Mouse (Mus musculus) heart, adult 2 months (tissue): ENCODE measurements around the gene Vti1a. TPM values are rescaled to one million over a fixed set of nuclear protein-coding genes. Genes with fewer than 3 reads are reported as not detected.

ENCODE experiments used
- DNase-seq, 2 experiments: peaks; one replicate each; pipeline ENCODE4 v3.0.0; 2021
- H3K27ac ChIP-seq: fragments of 200-600 bp; 2 replicates; pipeline ENCODE4 v1.8.1; 2022
- H3K27me3 ChIP-seq: fragments of 200-500 bp; 2 replicates; pipeline ENCODE4 v1.6.1; 2012; ENCODE audit warnings: mild to moderate bottlenecking, low read length, inconsistent platforms, mixed read lengths; ENCODE audit not compliant: control insufficient read depth, insufficient read depth
- H3K36me3 ChIP-seq: fragments of 200-500 bp; 2 replicates; pipeline ENCODE4 v1.6.1; 2012; ENCODE audit warnings: low read length, inconsistent platforms; ENCODE audit not compliant: control insufficient read depth, insufficient read depth
- H3K4me1 ChIP-seq: fragments of 200-500 bp; 2 replicates; pipeline ENCODE4 v1.6.1; 2011; ENCODE audit warnings: low read length; ENCODE audit not compliant: control insufficient read depth, insufficient read depth
- H3K4me3 ChIP-seq: fragments of 200-600 bp; 2 replicates; pipeline ENCODE4 v1.8.1; 2022
- H3K79me2 ChIP-seq: fragments of 200-500 bp; replicated peaks from 2 replicates; pipeline ENCODE4 v1.6.1; 2012; ENCODE audit warnings: mild to moderate bottlenecking, inconsistent platforms, low read length, moderate library complexity, mixed read lengths; ENCODE audit not compliant: control insufficient read depth, insufficient read depth
- H3K9ac ChIP-seq: fragments of 200-500 bp; 2 replicates; pipeline ENCODE4 v1.6.1; 2012; ENCODE audit warnings: low read depth, mild to moderate bottlenecking, control low read depth, inconsistent platforms, low read length, mixed read lengths
- CTCF ChIP-seq: fragments of 200-600 bp; IDR thresholded peaks from 2 replicates; pipeline ENCODE4 v1.8.1; 2022; ENCODE audit warnings: antibody characterized with exemption, mild to moderate bottlenecking, moderate library complexity
- EP300 ChIP-seq: fragments of 200-500 bp; IDR thresholded peaks from 2 replicates; pipeline ENCODE4 v1.6.1; 2011; ENCODE audit warnings: low read depth, low read length, control low read depth; ENCODE audit not compliant: insufficient read depth
- POLR2A ChIP-seq: fragments of 200-500 bp; IDR thresholded peaks from 2 replicates; pipeline ENCODE4 v1.6.1; 2011; ENCODE audit warnings: mild to moderate bottlenecking, low read depth, low read length, control low read depth; ENCODE audit not compliant: insufficient read depth
- WGBS: fragments of 180-500 bp; shearing (Covaris S2); methylation state at CpG from one replicate; pipeline ENCODE4 v1.1.7; 2018; 5-methylcytosine and 5-hydroxymethylcytosine counted together
- intact Hi-C: fragments of 180-260 bp; cut with DNase I; formaldehyde crosslinking; loops from one replicate; pipeline ENCODE4 v1.15.1; 2025
- polyA plus RNA-seq: library from polyadenylated mRNA; depleted of rRNA; stranded (reverse); fragments of >200 nt; gene quantifications from 2 replicates; pipeline ENCODE4 v1.2.3, GENCODE M21; 2012
- total RNA-seq, 2 experiments: library from RNA; stranded (reverse); gene quantifications; 2 replicates each; pipeline ENCODE4 v1.2.3; 2021

Gene Vti1a
- total and polyA plus RNA-seq, 3 experiments = 6.2 to 16.3 (median 15.6) TPM

DNA sequence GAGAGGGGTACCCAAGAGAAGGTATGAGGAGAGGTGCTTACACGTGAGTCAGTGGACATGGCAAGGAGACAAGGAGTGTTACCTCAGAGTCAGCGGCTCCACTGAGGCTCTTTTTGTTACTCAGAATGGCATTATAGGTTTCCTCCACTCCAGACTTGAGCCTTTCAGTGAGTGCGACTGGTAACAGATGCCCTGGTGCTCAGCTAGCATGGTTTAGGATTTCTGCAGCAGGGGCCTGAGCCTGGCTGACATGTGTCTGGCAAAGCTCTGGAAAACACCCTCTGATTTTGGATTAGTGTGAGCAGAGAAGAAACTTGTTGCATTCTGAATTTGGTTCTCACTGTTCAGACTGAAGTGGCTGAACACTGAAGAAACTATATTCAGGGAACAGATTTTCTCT is 209.0 kb downstream of the Vti1a start:
- intact Hi-C loops = no loop called here
- WGBS = 84% methylated on average over 3 of the region's 3 CpGs

DNA sequence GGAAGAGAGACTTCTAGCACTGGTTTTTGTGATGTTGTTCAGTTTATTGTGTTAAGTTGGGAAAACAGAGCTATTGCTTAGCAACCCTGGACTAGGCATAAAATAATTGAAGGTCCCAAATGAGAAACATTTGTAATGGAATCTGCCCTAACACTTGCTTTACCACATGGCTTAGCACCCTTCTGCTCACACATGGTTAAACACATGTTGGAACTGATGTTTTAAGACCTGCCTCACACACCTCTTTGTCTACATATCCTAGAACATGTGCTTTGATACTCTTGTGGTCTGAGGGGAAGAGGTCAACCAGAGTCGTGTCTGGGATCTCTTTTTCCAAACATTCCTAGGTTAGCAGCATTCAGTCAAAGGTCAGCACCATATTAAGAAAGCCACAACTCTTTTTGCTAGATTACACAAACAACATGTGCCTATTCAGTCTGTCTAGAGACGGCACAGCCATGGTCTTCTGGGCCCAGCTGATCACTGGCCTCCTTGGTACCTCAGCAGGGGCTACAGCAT is 210.7 kb downstream of the Vti1a start:
- no peak overlapping the region for H3K9ac ChIP-seq

More for the DNA sequence above, 209.0 kb downstream of the Vti1a start:
- no peaks in the 10 kb centered on the region for H3K36me3 ChIP-seq
- H3K27ac ChIP-seq = no peak overlapping the region
- H3K4me1 ChIP-seq = no peaks in the 10 kb centered on the region
- no peak for DNase-seq
- no peak overlapping the region for H3K9ac ChIP-seq
- TF ChIP-seq POLR2A (no peak), EP300 (no peak), CTCF (no peak)
- no peaks in the 10 kb centered on the region for H3K27me3 ChIP-seq
- no peaks in the 10 kb centered on the region for H3K79me2 ChIP-seq
- H3K4me3 ChIP-seq = no peak overlapping the region

DNA sequence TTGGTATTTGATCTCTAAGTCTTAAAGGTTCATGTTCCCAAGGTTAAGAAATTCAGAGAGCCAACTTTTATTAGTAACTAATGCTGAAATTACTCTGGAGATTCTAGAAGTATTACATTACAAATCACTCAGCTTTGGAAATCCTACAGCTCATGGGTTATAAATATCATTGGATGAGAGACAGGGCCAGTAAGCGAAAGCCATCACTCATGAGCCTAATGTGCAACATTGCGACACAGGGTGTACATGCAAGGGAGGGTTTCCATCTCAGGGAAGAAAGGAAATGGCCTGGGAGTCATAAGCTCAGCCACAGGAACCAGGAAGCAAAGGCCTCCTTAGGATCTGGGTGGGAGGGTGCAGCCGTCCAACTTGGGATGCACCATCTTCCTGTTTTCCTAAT is 213.9 kb downstream of the Vti1a start:
- no peak overlapping the region for H3K27ac ChIP-seq
- H3K4me1 ChIP-seq = no peaks in the 10 kb centered on the region
- no peak for DNase-seq
- H3K27me3 ChIP-seq = no peaks in the 10 kb centered on the region
- intact Hi-C loops = no loop called here
- H3K9ac ChIP-seq = no peak overlapping the region
- 57% methylated on average over 3 of the region's 3 CpGs for WGBS
- H3K79me2 ChIP-seq = no peaks in the 10 kb centered on the region
- no peaks in the 10 kb centered on the region for H3K36me3 ChIP-seq
- no peak overlapping the region for H3K4me3 ChIP-seq
- TF ChIP-seq POLR2A (no peak), CTCF (no peak), EP300 (no peak)

More for the DNA sequence above, 210.7 kb downstream of the Vti1a start:
- WGBS = 62% methylated on average over 2 of the region's 2 CpGs
- H3K27ac ChIP-seq = no peak overlapping the region
- DNase-seq = no peak
- H3K4me1 ChIP-seq = no peaks in the 10 kb centered on the region
- intact Hi-C loops = no loop called here
- H3K36me3 ChIP-seq = no peaks in the 10 kb centered on the region
- H3K4me3 ChIP-seq = no peak overlapping the region
- no peaks in the 10 kb centered on the region for H3K27me3 ChIP-seq
- no peak for TF ChIP-seq EP300
- TF ChIP-seq CTCF = no peak
- TF ChIP-seq POLR2A = no peak
- H3K79me2 ChIP-seq = no peaks in the 10 kb centered on the region

DNA sequence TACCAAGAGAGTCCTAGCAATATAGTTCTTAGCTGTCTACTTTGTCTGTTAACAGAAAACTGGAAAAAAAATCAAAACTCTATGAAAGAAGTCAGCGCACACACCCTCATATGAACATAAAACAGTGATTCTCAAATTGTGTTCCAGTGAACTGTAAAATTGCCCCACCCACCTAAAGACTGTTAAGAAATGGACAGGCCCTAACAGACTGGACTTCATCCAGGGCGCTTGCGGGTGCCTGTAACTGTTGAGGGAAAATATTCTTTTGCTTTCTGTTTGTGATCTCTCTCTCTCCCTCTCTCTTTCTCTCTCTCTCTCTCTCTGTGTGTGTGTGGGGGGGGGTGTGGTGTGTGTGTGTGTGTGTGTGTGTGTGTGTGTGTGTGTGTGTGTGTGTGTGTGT is 216.6 kb downstream of the Vti1a start:
- Histone ChIP-seq H3K27ac (no peak overlapping the region), H3K9ac (no peak overlapping the region), H3K79me2 (no peaks in the 10 kb centered on the region), H3K36me3 (no peaks in the 10 kb centered on the region), H3K27me3 (no peaks in the 10 kb centered on the region), H3K4me3 (no peak overlapping the region), H3K4me1 (no peaks in the 10 kb centered on the region)
- intact Hi-C loops = no loop called here
- DNase-seq = no peak
- no peak for TF ChIP-seq POLR2A
- TF ChIP-seq EP300 = no peak
- no peak for TF ChIP-seq CTCF
- 80% methylated on average over 3 of the region's 3 CpGs for WGBS

DNA sequence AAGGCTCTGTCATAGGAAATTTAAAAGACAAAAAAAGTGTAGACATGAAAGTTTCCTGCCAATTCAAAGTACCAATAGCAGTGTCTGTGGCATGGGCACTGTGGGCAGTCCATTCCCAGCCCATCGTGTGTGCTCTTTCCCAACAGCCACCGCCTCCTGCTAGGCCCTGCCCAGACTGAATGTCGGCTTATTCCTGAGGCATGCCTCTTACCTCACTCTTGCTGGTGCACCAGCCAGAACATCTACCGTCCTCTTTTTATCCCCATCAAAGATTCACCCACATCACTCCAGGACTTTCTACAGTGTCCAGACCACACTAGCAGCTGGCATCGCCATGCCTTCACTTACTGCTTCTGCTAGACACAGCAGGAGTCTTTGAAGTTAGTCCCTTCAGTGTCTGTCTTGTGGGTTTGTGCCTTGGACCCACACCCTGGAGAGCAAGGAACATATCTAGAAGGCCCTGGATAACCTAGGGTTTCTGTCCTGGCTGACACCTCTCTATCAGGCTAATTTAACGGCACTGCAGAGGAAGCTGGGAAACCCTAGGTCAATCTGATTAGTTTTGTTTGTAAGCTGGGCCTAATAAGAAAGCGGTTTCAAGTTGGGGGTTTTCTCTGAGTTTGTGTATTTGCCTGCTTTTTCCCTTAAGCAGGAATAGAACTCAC is 220.3 kb downstream of the Vti1a start:
- Histone ChIP-seq H3K9ac (no peak overlapping the region), H3K27me3 (no peaks in the 10 kb centered on the region), H3K4me1 (no peaks in the 10 kb centered on the region), H3K4me3 (no peak overlapping the region), H3K79me2 (no peaks in the 10 kb centered on the region), H3K27ac (no peak overlapping the region), H3K36me3 (no peaks in the 10 kb centered on the region)
- DNase-seq = no peak
- TF ChIP-seq EP300 (no peak), POLR2A (no peak), CTCF (no peak)
- WGBS = 86% methylated on average over 7 of the region's 7 CpGs
- intact Hi-C loops = loop anchor here (5.0 kb wide), 1 partner anchor 596 kb away; no protein-coding TSS in a partner anchor

DNA sequence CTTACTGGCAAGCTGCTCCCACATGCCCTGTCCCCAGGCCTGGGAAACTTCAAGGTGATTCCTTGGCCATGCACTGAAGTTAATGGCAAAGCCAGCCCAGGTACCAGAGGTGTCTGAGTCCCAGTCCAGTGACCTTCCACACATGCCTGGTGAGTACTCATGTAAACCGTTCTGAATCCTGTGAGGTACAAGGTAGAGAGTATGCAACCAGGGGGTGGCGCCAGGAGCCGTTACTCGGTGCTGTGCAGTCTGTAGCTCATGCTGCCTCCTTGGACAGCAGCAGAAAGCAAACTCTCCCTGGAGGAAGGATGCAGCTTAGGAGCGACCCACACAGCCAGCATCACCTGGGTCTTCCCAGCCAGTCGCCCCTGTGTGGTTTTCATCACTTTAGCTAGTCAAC is 221.6 kb downstream of the Vti1a start:
- DNase-seq = peak; percentile 28 to 38
- 46% methylated on average over 6 of the region's 6 CpGs for WGBS
- TF ChIP-seq EP300 (0 out of 2 replicates have a peak, but pooled peaks have one; percentile 25), POLR2A (no peak), CTCF (peak; percentile 57)

More for the DNA sequence above, 221.6 kb downstream of the Vti1a start:
- Histone ChIP-seq H3K27me3 (no peaks in the 10 kb centered on the region), H3K4me3 (no peak overlapping the region), H3K27ac (no peak overlapping the region), H3K36me3 (no peaks in the 10 kb centered on the region), H3K4me1 (no peaks in the 10 kb centered on the region), H3K79me2 (no peaks in the 10 kb centered on the region), H3K9ac (no peak overlapping the region)
- intact Hi-C loops = loop anchor here (5.0 kb wide), 1 partner anchor 595 kb away; no protein-coding TSS in a partner anchor
